8 mouse cellular contexts compared by ENCODE assay signal in the genomic region with DNA sequence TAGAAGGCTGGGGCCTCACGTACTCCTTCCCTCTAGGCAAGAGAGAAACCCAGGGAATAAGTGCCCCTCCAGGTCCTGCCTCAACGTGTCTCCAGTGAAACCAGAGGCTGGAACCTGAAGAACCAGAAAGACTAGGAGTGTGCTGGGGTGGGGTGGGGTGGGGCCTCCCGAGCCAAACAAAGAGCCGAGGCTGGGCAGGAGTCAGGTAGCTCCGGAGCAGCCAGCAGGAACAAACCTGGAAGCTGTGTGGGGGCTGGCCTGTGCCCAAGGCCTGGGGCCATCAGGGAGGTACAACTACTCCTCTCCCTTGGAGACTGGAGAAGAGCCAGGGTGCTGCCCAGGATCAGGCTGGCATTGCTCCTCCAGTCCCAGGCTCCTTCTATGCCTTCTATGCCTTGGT. TPM values are rescaled to one million over a fixed set of nuclear protein-coding genes. Genes with fewer than 3 reads are reported as not detected.
A peak's percentile ranks its signal among the peaks of the same experiment; 100 is the strongest.
DNase-seq lines count a peak whose midpoint lies in the region; ATAC-seq and TF ChIP-seq lines count a peak whose summit lies in the region.

No protein-coding gene starts in this region.

- TF ChIP-seq EP300 in heart, adult 2 months (IDR thresholded peaks at IDR 0.05; ENCODE audit: insufficient read depth, low read depth, low read length): no peak

- H3K9me3 ChIP-seq in embryonic facial prominence, embryonic 11.5 days (replicated peaks; ENCODE audit: control insufficient read depth, low read length): no peaks in the 10 kb centered on the region

- ATAC-seq in embryonic facial prominence, embryonic 11.5 days (replicated peaks; ENCODE audit: insufficient number of reproducible peaks, low FRiP score, low TSS enrichment, low read depth): 0 out of 2 replicates have a peak, but pooled peaks have one; percentile 4

- WGBS in heart, adult 2 months: 57% methylated on average over 5 of the region's 5 CpGs
- WGBS in embryonic facial prominence, embryonic 11.5 days: 36% methylated on average over 5 of the region's 5 CpGs

- no peak overlapping the region for H3K4me2 ChIP-seq in embryonic facial prominence, embryonic 11.5 days (ENCODE audit: low read depth, low read length)

- H3K4me3 ChIP-seq in heart, adult 2 months: no peak overlapping the region
- H3K4me3 ChIP-seq in embryonic facial prominence, embryonic 11.5 days (ENCODE audit: low read depth, low read length): no peak overlapping the region

- intact Hi-C loops in heart, adult 2 months (cut with DNase I): no loop called here
- intact Hi-C loops in heart, postnatal 25 days (cut with DNase I): loop anchor here (5.0 kb wide), 1 partner anchor 120 kb away; no protein-coding TSS in a partner anchor

- no peak for TF ChIP-seq CTCF in heart, adult 2 months (IDR thresholded peaks at IDR 0.05)

- no peak for TF ChIP-seq POLR2A in heart, adult 2 months (IDR thresholded peaks at IDR 0.05; ENCODE audit: insufficient read depth, low read depth, low read length)

- H3K4me1 ChIP-seq in heart, adult 2 months (ENCODE audit: control insufficient read depth, insufficient read depth, low read length): peaks cover 6% of the 10 kb centered on the region
- H3K4me1 ChIP-seq in embryonic facial prominence, embryonic 11.5 days (ENCODE audit: control insufficient read depth, insufficient read depth, low read length): peaks cover 17% of the 10 kb centered on the region

- peak; percentile 55 to 74 for DNase-seq in heart, adult 2 months
- DNase-seq in heart, postnatal 25 days (ENCODE audit: low spot score): no peak
- peak; percentile 66 for DNase-seq in embryonic facial prominence, embryonic 11.5 days (ENCODE audit: low spot score)
- DNase-seq in kidney, adult 11 months: peak; percentile 97
- DNase-seq in lung, postnatal 10 days: peak; percentile 75
- no peak for DNase-seq in retina, embryonic 14.5 days (ENCODE audit: low spot score)
- DNase-seq in layer of hippocampus, adult 8-10 months (ENCODE audit: low spot score in 2 of 2): no peak
- no peak for DNase-seq in spleen, postnatal 14 days (ENCODE audit: low spot score in 2 of 2)

- H3K27ac ChIP-seq in heart, adult 2 months: no peak overlapping the region
- peak overlapping the region; percentile 60 for H3K27ac ChIP-seq in embryonic facial prominence, embryonic 11.5 days (replicated peaks; ENCODE audit: low read depth, low read length)

- H3K27me3 ChIP-seq in heart, adult 2 months (ENCODE audit: control insufficient read depth, insufficient read depth, low read length): no peaks in the 10 kb centered on the region
- H3K27me3 ChIP-seq in embryonic facial prominence, embryonic 11.5 days (ENCODE audit: control insufficient read depth, insufficient read depth, low read length): no peaks in the 10 kb centered on the region

- no peaks in the 10 kb centered on the region for H3K36me3 ChIP-seq in heart, adult 2 months (ENCODE audit: control insufficient read depth, insufficient read depth, low read length)
- peaks cover 5% of the 10 kb centered on the region for H3K36me3 ChIP-seq in embryonic facial prominence, embryonic 11.5 days (replicated peaks; ENCODE audit: control insufficient read depth, insufficient read depth, low read depth, low read length)

- H3K79me2 ChIP-seq in heart, adult 2 months (replicated peaks; ENCODE audit: control insufficient read depth, insufficient read depth, low read length): no peaks in the 10 kb centered on the region

- no peak overlapping the region for H3K9ac ChIP-seq in heart, adult 2 months (ENCODE audit: low read depth, low read length)
- no peak overlapping the region for H3K9ac ChIP-seq in embryonic facial prominence, embryonic 11.5 days (replicated peaks; ENCODE audit: low read length)

RNA-seq across cellular contexts. Expression of a gene that starts 18.9 kb away (rescaled TPM):
- 1 to 10 TPM; 5.8 to 6.3 TPM for total RNA-seq in heart, adult 2 months (2021)
- 6.6 and 7.8 TPM in 2 replicates for polyA plus RNA-seq in heart, adult 2 months (2012; rRNA removed)
- total RNA-seq in heart, postnatal 25 days (2021): 10 to 100 TPM in 1 of 2 experiments, 1 to 10 TPM in 1; 9.8 to 10.2 TPM
- 46.3 and 53.5 TPM in 2 replicates for polyA plus RNA-seq in embryonic facial prominence, embryonic 11.5 days (2014; fragmentation: Nextera tagmentation; extraction: Ambion mirVana)
- 10 to 100 TPM; 78.3 to 80.3 (median 78.9) TPM for total RNA-seq in layer of hippocampus, adult 8-10 months (2022)

Comparison
In these comparisons a context has a peak if more than half of its experiments do, and no peak if none do; other contexts are left out.
1. DNase-seq: peak in heart, adult 2 months (2 of 2), embryonic facial prominence, embryonic 11.5 days (single experiment), kidney, adult 11 months (single experiment) and lung, postnatal 10 days (single experiment); none in heart, postnatal 25 days (single experiment), retina, embryonic 14.5 days (single experiment), layer of hippocampus, adult 8-10 months (0 of 2) and spleen, postnatal 14 days (0 of 2).
2. RNA of a gene that starts 18.9 kb away (total RNA-seq): 78.3 to 80.3 TPM in layer of hippocampus, adult 8-10 months; 9.8 to 10.2 TPM in heart, postnatal 25 days and 5.8 to 6.3 TPM in heart, adult 2 months; every median in the first group is over 4 times any median in the second.